Mouse (Mus musculus) hematopoietic stem cell, adult 5-6 weeks (primary cell): ENCODE results near the gene Olfr954. TPM values are rescaled to one million over a fixed set of nuclear protein-coding genes. Genes with fewer than 3 reads are reported as not detected.
A peak's percentile ranks its signal among the peaks of the same experiment; 100 is the strongest.

Experiments used
- ATAC-seq, 2 experiments: fragments of 125-278 bp in 1 of 2; replicated peaks in 1 of 2; 2 replicates each; pipeline ENCODE4 v1.8.0; 2016 to 2017; ENCODE audit warnings: inconsistent platforms in 2 of 2, mild to moderate bottlenecking in 2 of 2, moderate number of reproducible peaks in 2 of 2, low read depth in 1 of 2, moderate TSS enrichment in 1 of 2; ENCODE audit not compliant: low FRiP score in 2 of 2, poor library complexity in 2 of 2, severe bottlenecking in 2 of 2, insufficient read depth in 1 of 2, low TSS enrichment in 1 of 2
- total RNA-seq: library from RNA; stranded (forward); fragments of 172-1452, 232-1000 nt; gene quantifications from 2 replicates; pipeline ENCODE4 v1.2.3, GENCODE M21; 2017

Olfr954 gene
- not detected in 2 replicates for total RNA-seq

DNA sequence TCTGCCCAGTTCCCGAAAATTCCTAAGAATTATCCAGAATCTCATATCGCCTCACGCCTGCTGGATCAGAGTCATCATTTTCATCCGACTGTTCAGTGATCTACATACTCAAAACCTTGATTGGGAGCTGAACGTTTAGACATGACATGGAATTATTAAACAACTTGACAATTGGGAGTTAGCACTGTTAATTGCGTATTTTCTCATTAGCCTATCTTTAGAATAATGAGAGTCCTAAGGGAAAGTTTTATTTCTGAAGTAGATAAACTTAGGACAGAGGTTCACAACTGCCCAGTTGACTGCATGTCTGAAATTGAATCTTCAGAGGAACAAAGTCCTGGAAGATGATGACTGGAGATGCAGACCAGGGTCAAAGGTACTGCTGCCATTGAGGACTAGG is at the start of gene Olfr954:
Olfr954 (plus strand) TSS at position 301 of the 400 bp plus-strand sequence.
- no peak for ATAC-seq

DNA sequence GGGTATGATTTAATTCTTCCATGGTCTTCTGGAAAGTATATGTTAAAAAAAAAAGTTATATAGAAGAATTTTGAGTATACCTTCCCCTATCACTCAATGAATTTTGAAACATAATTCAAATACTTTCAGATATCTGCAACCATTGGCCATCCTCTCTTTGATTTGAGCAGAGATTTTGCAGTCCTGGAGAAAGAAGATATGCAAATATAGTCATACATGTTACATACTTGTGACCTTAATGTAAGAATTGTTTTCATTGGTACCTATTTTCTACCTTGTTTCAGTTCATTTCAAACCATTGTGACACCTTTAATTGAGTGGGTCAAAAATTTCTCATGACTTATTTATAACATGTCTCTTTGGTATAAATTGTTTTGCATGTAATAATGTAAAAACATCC is 29.5 kb upstream of the Olfr954 start, which contains the start of gene Olfr952:
Olfr952 (minus strand) TSS at position 101 of the 400 bp plus-strand sequence.
- ATAC-seq = no peak

DNA sequence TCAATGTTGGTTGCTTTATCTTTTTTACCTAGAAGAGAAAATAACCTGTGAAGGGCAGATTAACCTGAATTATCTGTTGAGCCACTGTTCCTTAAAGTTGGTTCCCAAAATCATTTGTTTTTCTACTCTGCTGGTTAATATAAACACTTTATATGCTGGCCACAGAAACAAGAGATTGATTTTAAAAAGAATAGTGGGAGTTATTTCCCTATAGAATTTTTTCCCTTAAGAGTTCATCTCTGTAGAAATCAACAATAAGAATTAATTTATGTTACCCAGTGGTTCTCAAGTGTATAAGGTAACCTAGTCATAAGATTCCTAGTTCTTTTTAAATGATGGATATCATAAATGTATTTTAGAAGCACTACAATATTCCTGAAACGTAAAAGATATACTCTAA is 15.3 kb downstream of the Olfr954 start, which contains the start of gene Olfr955:
Olfr955 (minus strand) TSS at position 101 of the 400 bp plus-strand sequence.
- ATAC-seq = no peak

DNA sequence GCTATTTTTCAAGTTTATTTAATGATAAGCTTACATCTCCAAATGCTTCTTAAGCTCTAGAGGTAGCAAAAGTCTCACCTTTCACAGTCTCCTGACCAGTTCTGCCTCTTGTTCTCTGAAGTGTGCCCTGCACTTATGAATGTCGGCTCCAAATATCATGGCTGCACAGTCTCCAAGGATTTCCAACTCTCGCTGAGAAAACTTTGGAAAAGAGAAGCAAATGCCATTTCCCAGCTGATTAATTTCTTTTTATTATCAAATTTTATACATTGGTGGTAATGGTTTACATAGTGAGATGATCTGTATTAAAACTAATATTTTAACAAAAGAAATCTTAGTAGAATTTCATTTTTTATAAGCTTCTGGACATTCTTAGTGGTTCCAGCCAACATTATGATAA is 37.4 kb downstream of the Olfr954 start, which contains the start of gene Olfr44:
Olfr44 (minus strand) TSS at position 101 of the 400 bp plus-strand sequence.
- ATAC-seq = no peak

DNA sequence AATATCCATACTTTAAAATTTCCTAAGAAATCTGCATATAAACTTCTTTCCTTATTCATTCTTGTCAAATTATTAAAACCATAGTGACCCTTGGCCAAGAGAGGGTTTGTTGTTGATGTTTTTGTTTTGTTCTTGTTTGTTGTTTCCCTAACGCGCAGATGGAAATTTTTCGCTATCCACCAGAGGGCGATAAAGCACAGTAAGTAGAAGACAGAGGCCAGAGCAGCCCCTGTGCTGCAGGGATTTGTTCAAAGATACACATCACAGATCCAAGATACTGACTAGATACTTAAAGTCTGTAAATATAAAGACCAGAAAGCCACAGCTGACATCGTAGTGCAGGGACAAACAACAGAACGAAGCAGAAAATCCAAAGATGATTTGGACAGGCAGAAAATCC is 52.5 kb downstream of the Olfr954 start:
- ATAC-seq = peak; percentile 37 to 58; a peak in 1 of 4 replicates

DNA sequence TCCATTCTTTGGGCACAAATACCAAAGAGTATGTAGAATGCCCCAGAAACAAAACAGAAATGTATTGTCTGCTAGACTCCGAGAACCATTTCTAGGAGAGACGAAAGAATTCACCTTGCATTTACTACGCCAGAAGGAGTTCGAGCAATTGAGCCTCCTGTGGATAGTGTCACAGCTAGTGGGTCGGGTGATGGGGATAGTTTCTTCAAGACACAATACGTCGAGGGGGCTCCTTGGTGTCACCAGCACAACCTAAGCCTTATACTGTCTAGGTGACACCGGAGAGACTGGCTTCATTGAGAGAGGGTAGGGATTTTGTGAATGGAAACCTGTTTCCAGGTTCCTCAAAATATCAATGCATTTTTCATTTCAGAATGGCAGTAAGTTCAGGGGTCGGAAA is 52.9 kb downstream of the Olfr954 start:
- no peak for ATAC-seq

Other genes with a start within 250 kb of the Olfr954 start
- gene Olfr1537, start 206.7 kb upstream of the Olfr954 start, total RNA-seq = not detected in 2 replicates
- not detected in 2 replicates for gene Olfr945, start 179.9 kb upstream of the Olfr954 start, total RNA-seq
- not detected in 2 replicates for gene Olfr948, start 130.7 kb upstream of the Olfr954 start, total RNA-seq
- gene Olfr951, start 69.3 kb upstream of the Olfr954 start, total RNA-seq = not detected in 2 replicates
- gene Olfr952, start 29.6 kb upstream of the Olfr954 start, total RNA-seq = not detected in 2 replicates
- not detected in 2 replicates for gene Olfr955, start 15.2 kb downstream of the Olfr954 start, total RNA-seq
- not detected in 2 replicates for gene Olfr44, start 37.3 kb downstream of the Olfr954 start, total RNA-seq
- gene Olfr957, start 59.1 kb downstream of the Olfr954 start, total RNA-seq = not detected in 2 replicates
- gene Olfr958, start 97.4 kb downstream of the Olfr954 start, total RNA-seq = not detected in 2 replicates
- gene Olfr959, start 118.9 kb downstream of the Olfr954 start, total RNA-seq = not detected in 2 replicates
- not detected in 2 replicates for gene AW551984, start 147.7 kb downstream of the Olfr954 start, total RNA-seq
- not detected in 2 replicates for gene Olfr148, start 154.0 kb downstream of the Olfr954 start, total RNA-seq
- gene Olfr960, start 164.7 kb downstream of the Olfr954 start, total RNA-seq = not detected in 2 replicates
- gene Olfr961, start 188.4 kb downstream of the Olfr954 start, total RNA-seq = not detected in 2 replicates
- not detected in 2 replicates for gene Olfr963, start 210.5 kb downstream of the Olfr954 start, total RNA-seq